Mouse (Mus musculus) embryo, embryonic 10.5 days (tissue): Measurements from ENCODE around the gene Vps16.

Source experiments
- DNase-seq: peaks from one replicate; pipeline ENCODE4 v3.0.0-alpha.2; 2015; ENCODE audit warnings: low spot score

Gene Vps16

DNA sequence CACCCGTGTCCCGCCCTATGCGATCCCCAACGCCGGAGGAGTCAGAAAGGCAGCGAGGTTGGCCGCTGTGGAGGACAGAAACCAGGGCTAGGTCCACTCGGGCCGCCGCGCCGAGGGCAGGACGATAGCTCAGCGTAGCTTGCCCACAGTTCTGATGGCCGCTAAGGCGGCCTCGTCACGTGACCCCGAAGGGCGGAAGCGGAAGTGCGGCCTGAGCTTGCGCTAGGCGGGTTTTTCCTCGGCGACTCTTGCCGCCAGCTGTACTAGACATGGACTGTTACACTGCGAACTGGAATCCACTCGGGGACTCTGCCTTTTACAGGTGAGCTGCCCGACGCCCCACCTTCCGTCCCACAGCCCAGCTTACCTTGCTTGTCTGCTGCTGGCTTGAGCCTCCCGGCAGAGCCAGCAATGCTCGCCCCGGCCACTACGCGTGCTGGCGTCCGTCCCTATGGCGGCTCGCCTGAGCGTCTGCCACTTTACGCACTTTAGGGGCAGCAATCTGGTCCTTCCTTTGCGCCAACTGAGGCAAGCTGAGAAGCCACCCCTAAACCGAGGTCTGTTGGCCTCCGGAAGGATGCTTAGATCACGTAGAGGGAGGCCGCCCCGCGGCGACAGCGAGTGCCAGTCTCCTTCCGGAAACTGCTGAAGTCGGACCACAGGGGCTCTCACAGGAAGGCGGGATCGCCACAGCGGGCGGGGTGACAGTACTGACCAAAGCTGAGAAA is at the start of gene Vps16, which contains the start of gene Pced1a:
Gene Vps16, plus strand, starts transcription at position 214 of the 728 bp plus-strand sequence.
Gene Pced1a, minus strand, starts transcription at position 576 of the 728 bp plus-strand sequence.
- peak; percentile 96 for DNase-seq

DNA sequence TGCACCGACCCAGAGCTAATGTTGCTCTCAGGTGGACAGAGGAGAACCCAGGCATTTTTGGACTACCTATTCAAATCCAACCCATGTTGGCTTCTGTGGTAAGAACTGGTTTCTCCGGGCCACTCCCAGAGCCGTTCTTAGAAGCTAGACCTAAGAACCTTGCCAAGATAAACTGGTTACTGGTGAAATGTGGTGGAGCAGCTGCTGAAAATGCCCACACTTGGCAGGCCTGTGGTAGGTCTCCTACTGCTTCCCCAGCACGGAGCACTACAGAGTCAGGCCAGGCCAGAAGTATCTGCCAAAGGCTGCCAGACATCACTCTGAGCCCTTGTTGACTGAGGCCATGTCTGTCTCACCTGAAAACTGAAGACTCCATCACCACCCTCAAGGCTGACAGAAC is 49.2 kb upstream of the Vps16 start:
- no peak for DNase-seq

DNA sequence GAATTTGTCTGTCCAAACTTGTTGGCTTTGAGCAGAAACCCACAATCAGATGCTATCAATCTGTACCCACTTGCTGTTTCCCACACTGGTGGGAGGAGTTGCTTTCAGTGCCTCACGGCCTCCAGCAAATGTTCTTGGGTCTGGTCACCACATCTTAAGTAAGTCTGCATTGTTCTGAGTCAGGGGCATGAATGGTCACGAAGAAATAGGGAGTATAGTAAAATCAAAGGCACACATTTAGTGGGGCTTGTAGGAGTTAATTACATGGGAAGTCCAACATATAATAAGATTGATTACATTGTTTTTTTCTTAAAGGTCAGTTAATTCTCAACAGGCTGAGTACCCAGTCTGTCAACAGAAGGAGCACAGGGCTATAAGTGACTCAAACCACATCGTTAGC is 40.9 kb upstream of the Vps16 start:
- no peak for DNase-seq

DNA sequence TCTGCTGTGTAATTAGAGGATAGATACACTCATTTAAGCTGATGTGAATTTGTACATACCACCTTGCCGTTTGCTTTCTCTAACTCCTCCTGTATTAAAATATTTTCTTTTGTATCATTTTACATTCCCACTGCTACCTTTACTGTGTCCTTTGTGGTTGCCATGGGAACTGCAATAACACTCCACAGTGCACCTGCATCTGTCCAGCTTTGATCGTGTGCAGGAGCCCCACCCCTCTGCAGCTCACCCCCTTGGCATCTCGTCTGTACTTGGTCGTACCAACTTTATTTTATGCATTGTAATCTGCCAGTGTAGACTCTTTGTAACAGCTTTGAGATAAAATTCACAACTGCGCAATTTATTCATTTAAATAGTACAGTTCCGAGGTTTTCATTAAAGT is 40.2 kb upstream of the Vps16 start:
- DNase-seq: no peak

DNA sequence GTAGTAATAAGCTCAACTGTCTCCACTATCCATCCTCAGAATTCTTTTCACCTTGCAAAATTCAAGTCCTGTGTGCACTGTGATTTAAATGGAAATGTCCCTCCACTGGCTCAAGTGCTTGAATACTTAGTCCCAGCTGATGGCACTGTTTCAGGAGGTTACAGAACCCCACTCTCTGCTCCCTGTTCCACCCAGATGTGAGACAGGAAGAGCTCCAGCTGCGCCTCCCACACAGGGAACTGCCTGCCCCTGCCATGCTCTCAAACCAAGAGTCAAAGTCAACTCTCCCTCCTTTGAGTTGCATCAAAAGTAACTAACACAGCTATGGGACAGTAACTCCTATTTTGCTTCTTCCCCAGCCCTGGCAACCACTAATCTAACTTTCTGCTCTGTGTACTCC is 37.9 kb upstream of the Vps16 start:
- DNase-seq: no peak

DNA sequence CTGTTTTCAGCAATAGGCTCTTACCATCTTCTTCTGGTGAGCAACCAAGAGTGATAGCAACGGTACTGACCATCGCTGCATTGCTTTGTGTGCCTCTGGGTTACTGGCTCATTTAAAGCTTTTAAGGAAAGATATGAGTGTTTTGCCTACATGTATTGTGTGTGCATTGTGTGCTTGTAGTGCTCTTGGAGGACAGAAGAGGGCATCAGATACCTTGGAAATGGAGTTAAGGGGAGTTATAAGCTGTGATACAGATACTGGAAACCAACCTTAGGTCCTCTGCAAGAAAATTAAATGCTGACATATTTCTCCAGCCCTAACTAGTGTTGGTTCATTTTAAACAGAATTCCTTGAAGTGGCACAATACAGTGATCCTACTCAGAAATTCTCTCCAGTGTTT is 35.3 kb upstream of the Vps16 start:
- DNase-seq: peak; percentile 43

DNA sequence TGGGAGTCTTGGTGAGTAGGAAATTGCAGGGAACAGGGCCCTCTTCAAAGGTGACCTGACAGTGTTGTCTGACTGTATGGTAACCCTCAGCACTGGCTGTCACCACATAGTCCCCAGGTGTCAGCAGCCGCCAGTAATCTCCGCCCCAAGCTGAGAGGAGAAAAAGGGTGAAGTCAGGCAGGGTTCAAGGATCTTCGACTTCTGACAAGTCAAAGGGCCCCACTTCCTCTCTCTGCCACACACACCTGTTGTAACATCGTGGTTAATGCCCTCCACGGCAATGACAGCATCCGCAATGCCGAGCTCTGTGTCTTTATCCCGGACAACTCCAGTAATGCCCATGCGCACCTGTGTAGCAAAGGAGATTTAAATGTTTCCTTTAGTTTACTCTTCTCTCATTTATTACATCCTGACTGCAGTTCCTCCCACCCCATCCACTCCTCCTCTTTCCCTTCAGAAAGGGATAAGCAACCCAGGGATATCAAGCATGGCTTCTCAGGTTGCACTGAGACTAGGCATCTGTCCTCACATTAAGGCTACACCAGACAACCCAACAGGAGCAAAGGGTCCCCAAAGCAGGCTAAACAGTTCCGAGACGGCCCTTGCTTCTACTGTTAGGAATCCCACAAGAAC is 33.0 kb upstream of the Vps16 start:
- DNase-seq: no peak

DNA sequence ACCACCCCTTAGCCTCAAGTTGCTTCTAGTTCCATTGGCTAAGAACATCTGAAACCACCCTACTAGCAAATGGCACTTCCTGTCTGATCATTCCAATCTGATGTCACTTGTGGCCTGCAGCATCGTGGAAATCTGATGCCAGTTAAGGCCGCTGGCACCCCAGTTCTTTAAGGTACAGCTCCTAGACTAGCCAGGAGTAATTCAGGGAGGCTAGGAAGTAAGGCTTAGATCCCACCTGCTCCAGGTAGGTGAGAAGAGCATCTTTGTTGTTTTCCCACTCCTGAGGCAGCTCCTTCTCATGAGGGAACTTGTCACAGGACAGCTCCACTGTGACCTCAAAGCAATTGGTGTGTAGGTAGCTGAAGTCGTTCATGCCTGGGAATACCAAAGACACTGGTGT is 31.3 kb upstream of the Vps16 start:
- DNase-seq: no peak

DNA sequence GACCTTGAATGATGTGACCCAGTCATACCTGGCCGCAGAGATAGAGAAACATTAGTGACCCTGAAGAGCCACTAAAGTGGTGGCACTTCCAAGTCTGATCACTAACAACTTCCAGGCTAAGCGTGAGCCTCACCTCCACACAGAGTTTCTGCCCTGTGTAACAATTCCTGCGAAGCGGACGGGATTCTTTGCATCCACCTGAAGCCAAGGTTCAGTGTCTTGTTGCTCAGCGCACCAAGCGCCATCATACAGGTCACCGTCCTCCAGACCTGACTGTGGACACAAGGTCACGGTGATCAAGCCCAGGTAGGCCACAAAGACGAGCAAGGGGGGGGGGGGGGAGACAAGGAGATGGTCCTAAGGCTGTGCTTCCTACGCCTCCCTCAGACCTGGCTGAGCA is 28.4 kb upstream of the Vps16 start:
- DNase-seq: no peak

DNA sequence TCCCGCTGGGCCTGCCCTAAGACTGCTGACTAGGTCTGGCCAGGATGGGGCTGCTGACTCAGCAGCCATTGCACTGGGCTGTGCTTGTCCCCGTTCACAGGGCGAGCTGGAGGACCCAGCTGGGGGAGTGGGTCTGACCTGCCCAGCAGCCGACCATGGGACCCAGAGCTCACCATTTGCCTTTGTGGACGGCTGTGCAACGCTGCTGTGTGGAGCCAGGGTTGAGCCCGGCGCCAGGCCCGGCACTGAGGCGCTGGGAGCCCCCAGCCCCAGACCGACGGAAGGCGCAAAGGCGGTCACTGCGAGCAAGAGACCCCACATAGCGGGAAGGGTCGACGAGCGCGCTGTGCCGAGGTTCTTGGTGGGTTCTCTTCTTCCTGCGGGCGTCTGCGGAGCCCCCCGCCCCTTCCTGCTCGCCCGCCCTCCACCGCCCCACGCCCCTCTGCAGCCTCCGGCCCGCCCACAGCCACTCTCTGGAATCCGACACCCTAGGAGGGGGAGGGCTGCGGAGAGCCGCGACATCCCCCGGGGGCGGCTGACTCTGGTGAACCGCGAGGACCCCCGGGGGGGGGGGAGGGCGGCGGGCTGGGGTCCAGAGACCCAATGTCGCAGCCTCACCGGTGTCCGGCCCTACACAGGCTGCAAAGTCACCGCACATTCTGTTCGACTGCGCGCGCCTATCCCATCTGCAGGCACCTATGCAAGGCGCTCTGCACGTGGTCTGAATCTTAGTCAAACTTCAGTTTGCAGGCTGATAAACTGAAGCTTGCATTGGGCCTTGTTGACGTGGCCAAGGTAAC is 26.8 kb upstream of the Vps16 start, which contains the start of gene Cpxm1:
Gene Cpxm1, minus strand, starts transcription at position 389 of the 800 bp plus-strand sequence.
- DNase-seq: peak; percentile 80

DNA sequence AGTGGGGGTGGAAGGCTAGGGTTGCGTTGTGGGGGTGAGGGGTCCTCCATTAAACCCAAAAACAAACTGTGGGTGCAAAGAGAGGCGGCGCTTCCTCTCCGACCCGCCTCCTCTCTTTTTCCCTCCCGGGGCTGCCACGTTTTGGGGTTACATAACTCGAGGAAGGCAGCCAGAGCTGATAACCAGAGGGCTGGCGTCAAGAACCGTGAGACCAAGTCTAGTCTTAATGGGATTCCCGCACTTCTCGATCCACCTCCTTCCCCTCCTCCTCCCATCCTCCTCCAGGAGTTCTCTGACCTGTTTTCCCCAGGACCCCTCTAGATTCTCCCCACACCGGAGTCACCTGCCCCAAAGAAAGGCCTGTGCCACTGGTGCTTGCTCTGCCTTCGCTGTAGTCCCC is 26.0 kb upstream of the Vps16 start:
- DNase-seq: peak; percentile 35

DNA sequence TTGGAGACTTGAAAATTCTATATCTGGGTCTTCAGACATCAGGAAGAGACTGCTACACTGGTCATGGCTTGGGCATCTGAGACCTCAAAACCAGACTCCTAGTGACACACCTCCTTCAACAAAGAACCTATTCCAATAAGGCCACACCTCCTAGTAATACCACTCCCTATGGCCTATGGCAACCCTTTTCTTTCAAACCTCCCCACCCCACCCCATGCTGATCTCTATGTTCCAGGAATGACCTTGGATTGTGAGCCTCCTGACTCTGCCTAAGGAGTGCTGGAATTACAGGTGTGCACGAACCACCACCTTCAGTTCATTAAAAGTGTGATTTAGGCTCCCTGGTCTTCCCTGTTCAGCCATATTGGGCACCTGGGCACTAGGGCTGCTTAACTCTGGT is 24.1 kb upstream of the Vps16 start:
- no peak for DNase-seq

DNA sequence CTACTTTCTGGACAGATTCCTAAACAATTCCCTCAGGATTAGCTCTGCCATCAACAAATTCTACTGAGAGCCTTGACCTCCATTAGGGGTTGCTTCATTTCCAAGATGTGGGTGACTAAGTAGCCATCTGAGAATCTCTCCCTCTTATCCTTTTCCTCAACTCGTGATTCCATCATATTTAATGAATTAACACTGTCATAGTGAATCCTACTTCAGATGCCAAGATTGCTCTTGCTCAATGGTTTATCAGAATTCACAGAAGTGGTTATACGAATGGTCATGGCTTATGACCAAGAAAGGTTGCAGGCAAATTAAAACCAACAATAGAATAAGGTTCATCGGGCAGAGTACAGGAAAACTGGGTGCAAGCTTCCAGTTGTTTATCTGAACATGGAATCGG is 22.2 kb upstream of the Vps16 start:
- no peak for DNase-seq

DNA sequence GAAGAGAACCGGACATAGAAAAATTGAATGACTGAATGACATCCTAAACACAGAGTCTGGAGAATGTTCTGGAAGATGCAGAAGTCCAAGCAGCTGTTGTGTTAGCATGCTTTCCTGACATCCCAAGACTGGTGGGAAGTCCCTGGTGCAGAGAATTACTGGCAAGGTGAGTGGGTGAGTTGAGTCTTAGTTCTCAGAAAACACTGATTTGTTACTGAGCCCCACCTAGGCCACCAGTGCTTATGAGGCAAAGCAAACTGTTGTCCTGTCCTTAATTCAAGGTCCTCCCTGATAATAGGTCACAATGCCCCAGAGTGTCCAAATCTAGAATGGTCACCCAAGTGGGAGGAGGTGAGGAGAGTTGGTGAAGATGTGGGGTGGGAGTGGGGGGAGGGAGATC is 19.2 kb upstream of the Vps16 start, which contains the start of the genes Gm28372 and 1700020A23Rik:
Gene Gm28372, plus strand, starts transcription at position 301 of the 400 bp plus-strand sequence.
Gene 1700020A23Rik, plus strand, starts transcription at position 321 of the 400 bp plus-strand sequence.
- no peak for DNase-seq

DNA sequence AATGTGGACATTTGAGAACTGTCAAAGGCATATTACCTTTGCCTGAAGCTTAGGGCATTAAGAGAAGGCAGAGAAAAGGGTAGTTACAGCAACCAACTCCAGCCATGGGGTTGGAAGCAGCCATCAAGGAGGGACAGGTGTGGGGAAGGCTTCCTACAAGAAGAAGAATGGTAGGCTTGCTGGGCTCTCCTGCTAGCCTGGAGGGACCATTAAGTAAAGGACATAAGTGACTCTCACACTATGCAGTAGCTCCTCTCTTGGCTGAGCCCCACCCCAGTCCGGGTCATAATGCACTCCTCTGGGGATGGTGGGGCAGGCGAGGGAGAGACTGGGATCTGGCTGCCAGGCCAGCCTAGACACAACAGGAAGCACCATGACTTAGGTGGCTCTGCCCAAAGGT is 18.0 kb upstream of the Vps16 start, which contains the start of gene Tmem239:
Gene Tmem239, plus strand, starts transcription at position 301 of the 400 bp plus-strand sequence.
- no peak for DNase-seq

DNA sequence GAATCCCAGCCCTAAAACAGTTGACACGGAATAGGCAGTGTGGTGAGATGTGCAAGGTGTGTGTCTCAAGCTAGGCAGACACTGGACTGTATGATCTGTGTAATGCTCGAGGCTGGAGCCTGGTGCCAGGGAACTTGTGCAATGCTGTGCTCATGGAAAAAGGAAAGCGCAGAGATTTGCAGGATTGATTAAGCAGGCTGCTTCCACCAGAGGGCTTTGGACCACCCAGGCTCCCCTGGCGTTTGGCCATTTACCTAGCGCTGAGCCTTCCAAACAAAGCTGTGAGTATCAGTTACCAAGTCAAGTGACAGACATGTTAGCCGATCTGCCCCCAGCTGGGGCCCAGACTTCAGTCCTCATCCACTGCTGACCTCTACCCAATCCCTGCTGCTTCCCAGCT is 15.9 kb upstream of the Vps16 start:
- DNase-seq: peak; percentile 70

DNA sequence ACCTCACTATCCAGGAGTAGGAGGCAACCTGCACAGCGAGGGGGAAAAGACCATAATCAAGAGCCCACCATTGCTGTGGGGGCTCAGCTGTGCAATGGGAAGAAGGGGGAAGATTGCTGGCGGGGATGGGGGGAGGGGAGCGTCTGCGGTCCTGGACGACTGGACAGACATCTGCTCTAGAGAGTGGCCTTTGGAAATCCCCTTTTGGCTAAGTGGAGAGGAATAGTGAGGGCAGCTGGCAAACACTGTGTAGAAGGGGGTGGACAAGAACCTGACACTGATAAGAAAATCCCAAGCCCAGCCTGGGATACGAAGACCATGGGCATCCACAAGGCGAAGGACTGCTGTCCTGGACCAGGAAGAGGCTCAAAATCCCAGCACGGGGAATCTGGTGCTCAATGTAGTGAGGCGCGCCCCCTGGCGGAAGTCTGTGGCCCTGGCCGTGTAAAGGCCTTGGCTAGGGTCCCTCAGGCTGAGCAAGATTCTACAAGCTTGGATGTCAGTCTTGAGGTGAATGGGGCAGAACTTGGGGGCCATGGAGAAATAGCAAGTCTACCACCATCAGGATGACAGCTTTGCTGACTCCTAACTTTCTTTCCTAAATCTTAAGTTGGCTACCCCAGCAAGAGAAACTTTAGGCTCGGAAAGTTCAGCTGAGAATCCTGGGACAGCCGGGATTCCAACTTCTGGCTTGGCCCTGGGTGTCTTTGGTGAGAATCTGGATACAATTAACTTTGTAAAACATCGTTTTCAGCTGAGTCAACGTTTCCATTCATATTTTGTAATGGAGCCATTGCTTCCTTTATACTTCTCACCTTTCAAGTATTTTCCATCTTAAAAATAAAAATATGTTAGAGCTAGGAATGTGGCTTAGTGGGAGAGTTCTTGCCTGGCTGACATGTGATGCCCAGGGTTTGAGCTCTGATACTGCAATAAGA is 12.3 kb upstream of the Vps16 start:
- peak; percentile 93 for DNase-seq

DNA sequence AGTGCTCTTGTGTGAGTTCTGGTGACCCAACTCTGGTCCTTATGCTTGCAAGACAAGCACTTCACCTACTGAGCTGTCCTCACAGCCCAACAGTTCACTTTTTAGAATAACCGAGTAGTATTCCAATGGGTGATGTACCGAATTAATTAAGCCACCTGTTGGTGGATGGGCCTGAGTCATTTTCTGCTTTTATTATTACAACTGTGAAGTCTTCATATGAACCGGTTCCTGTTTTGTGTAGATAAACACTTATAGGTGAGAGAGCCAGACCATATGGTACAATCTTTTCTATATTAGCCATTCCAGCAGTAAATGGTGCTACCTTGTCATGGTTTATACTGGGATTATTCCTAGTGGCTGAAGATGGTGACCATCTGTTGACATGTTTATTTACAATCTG is 11.4 kb upstream of the Vps16 start:
- DNase-seq: no peak

DNA sequence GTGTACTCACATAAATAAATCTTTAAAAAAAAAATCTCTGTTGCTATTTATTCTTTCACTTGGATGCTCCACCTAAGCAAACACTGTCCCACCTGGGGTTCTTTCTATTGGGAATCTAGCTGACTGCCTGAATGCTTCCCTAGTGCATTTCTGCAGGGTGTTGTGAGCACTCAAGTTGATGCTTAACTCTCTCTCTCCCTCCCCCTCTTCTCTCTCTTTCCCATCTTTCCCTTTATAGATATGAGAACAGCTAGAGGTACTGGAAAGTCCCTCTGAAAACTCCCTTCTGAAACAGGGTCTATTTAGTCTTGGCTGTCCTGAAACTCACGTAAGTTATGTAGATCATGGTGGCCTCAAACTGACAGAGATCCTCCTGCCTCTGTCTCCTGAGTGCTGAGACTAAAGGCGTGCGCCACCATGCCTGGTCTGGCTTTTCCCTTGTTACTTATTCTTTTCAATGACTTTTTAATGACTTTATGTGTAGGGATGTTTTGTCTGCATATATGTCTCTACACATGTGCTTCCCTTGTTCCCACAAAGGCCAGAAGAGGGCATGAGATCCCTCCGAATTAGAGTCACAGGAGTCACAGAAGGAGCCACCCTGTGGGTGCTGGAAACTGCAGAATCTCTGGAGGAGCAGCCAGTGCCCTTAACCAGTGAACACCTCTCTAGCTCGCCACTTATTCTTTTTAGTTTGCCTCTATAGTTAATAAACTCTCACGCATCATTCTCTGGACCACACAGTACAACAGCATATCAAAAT is 9.9 kb upstream of the Vps16 start:
- no peak for DNase-seq

DNA sequence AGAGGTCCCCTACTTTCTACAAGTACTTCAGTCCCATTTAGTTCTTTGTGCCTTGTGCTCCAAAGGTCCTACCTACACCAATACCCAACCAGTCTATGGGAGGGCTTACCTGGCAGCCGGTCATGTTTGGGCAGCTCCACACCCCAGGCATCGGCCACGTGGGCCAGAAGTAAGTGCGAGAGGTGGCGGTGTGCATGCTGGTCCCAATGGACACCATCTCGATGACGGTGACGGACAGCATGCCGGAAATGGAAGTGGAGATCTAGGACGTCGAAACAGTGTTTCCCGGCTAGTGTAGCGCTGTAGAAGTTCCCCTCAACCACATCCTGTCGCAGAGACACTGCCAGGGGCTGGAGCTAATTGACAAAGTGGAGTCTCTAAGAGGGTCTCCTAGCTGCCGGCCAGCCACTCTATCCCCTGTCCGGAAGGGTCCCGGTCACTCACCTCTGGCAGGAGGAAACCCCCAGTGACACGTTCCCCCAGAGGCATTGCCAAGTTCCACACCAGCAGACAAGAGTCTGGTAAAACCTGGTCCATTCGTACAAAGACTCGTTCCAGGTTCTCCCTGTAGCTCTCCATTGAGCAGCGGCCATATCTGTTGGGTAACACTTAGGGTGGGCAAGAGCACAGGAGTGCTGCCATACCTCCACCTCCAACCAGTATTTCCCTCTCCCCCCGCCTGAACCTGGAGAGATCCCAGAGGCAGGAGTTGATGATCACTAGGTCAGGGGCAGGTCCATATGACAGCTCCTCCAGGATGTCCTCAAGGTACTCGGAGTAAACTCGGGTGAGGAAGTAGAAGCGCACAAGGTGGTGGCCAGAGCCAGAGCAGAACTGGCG is 2.1 kb upstream of the Vps16 start:
- DNase-seq: no peak
